Mouse (Mus musculus) embryonic facial prominence, embryonic 15.5 days (tissue): ENCODE measurements at regions not wholly inside any gene's neighbourhood (a gene's known extent, or its start where the extent isn't known, plus 50 kb on each side); places are given as distances from the start of the nearest gene placed in this dataset.

Experiments
- ATAC-seq: fragments of 200-750 bp; cut with Nextera tagmentation; 2 replicates; pipeline ENCODE4 v1.8.0; 2017; ENCODE audit warnings: low read depth, moderate TSS enrichment; ENCODE audit not compliant: insufficient number of reproducible peaks, low FRiP score, low TSS enrichment
- H3K27ac ChIP-seq: fragments of 300-500 bp; sonication (generic); replicated peaks from 2 replicates; pipeline ENCODE4 v1.5.1; 2015; ENCODE audit warnings: mild to moderate bottlenecking, inconsistent platforms
- H3K27me3 ChIP-seq: fragments of 300-500 bp; sonication (generic); 2 replicates; pipeline ENCODE4 v1.6.1; 2015; ENCODE audit warnings: inconsistent platforms
- H3K36me3 ChIP-seq: fragments of 300-500 bp; sonication (generic); 2 replicates; pipeline ENCODE4 v1.6.1; 2015; ENCODE audit warnings: mild to moderate bottlenecking, inconsistent platforms
- H3K4me1 ChIP-seq: fragments of 300-500 bp; sonication (generic); 2 replicates; pipeline ENCODE4 v1.6.1; 2015; ENCODE audit warnings: inconsistent platforms
- H3K4me2 ChIP-seq: fragments of 300-500 bp; sonication (generic); replicated peaks from 2 replicates; pipeline ENCODE4 v1.6.1; 2015; ENCODE audit warnings: mild to moderate bottlenecking, inconsistent platforms
- H3K4me3 ChIP-seq: fragments of 300-500 bp; sonication (generic); replicated peaks from 2 replicates; pipeline ENCODE4 v1.5.1; 2015; ENCODE audit warnings: mild to moderate bottlenecking, inconsistent platforms
- H3K9ac ChIP-seq: fragments of 300-500 bp; sonication (generic); 2 replicates; pipeline ENCODE4 v1.6.1; 2015; ENCODE audit warnings: inconsistent platforms
- H3K9me3 ChIP-seq: fragments of 300-500 bp; sonication (generic); replicated peaks from 2 replicates; pipeline ENCODE4 v1.6.1; 2016; ENCODE audit warnings: inconsistent platforms
- WGBS: fragments of 180-500 bp; shearing (Covaris S2); methylation state at CpG from one replicate; pipeline ENCODE4 v1.1.7; 2015; 5-methylcytosine and 5-hydroxymethylcytosine counted together

GRCm38 (mm10) chr9:9606322-9606721 lies 367.4 kb upstream of the Arhgap42 start:
- Histone ChIP-seq H3K4me3 (no peak overlapping the region), H3K4me2 (no peak overlapping the region), H3K9me3 (no peaks in the 10 kb centered on the region), H3K27ac (no peak overlapping the region), H3K4me1 (no peaks in the 10 kb centered on the region), H3K9ac (no peak overlapping the region), H3K27me3 (no peaks in the 10 kb centered on the region), H3K36me3 (no peaks in the 10 kb centered on the region)
- 74% methylated on average over 1 of the region's 1 CpGs for WGBS
- no peak for ATAC-seq

GRCm38 (mm10) chr9:9591263-9591662 lies 352.4 kb upstream of the Arhgap42 start:
- Histone ChIP-seq H3K4me1 (no peaks in the 10 kb centered on the region), H3K9me3 (no peaks in the 10 kb centered on the region), H3K36me3 (no peaks in the 10 kb centered on the region), H3K4me3 (no peak overlapping the region), H3K27ac (no peak overlapping the region), H3K9ac (no peak overlapping the region), H3K27me3 (no peaks in the 10 kb centered on the region), H3K4me2 (no peak overlapping the region)
- ATAC-seq: no peak; the same call in 1 of the 2 replicates

- H3K27ac ChIP-seq: no peak overlapping the region
- WGBS: 54% methylated on average over 2 of the region's 2 CpGs
- no peaks in the 10 kb centered on the region for H3K4me1 ChIP-seq
- H3K36me3 ChIP-seq: no peaks in the 10 kb centered on the region
- no peak overlapping the region for H3K4me2 ChIP-seq
- H3K27me3 ChIP-seq: no peaks in the 10 kb centered on the region
- no peak overlapping the region for H3K9ac ChIP-seq
- no peak for ATAC-seq
- no peak overlapping the region for H3K4me3 ChIP-seq
- no peaks in the 10 kb centered on the region for H3K9me3 ChIP-seq
Observed at GRCm38 (mm10) chr9:9583011-9583605, 344.2 kb upstream of the Arhgap42 start.

DNA sequence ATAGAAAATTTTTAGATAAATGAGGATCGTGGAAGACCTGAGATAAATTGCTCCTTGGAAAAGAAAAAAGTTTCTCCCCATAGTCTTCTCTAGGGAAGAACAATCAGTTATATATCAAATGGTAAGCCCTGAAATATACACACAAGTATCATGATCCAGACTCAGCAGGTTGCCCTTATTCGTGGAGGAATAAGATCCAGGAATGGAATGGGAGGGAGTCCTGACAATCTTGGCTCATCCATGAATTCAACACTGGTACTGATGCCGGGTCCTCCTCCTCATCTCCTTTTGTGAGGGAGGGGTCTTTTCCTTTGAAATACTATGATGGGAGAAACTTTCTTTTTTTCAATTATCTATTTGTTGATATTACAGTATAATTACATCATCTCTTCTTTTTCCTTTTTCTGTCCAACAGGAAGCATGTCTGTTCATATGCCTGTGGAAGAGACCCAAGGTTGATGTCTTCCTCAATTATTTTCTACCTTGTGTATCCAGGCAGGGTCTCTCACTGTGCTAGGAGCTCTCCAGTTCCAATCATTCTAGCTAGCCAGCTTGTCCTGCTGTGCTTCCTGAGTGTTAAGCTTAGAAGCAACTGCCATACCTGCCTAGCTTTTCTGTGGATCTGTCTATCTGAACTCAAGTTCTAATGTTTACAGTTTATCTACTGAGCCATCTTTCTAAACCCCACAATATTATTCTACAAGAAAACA lies 343.6 kb upstream of the Arhgap42 start:
- Histone ChIP-seq H3K9me3 (no peaks in the 10 kb centered on the region), H3K27ac (no peak overlapping the region), H3K4me1 (no peaks in the 10 kb centered on the region), H3K4me3 (no peak overlapping the region), H3K36me3 (no peaks in the 10 kb centered on the region), H3K9ac (no peak overlapping the region), H3K4me2 (no peak overlapping the region), H3K27me3 (no peaks in the 10 kb centered on the region)
- ATAC-seq: no peak
- WGBS: 87% methylated on average over 3 of the region's 3 CpGs

DNA sequence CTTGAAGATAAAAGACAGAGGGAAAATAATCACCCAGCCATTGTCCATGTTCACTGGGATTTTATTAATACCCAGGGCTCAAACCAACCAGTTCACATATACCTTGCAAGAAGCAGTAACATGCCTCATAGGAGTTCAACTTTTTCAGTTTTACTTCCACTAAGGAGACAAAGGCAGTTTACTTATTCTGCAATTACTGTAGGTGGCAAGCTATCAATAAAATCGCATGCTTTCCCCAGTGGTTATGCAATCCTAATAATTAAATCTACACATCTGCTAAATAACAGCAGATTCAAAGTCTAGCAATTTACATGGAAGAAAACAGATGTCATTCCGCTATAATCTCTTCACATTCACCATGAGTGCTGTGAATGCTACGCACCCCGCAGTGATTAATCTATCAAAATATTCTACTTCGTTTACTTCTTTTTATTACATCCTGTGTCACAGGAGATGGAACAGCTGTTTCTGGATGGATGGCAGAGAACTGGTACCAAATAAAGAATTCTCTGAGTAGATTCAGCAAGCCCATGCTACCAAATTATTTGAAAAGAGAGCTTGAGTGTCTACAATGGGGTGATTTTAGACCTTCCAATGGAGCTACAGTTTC lies 329.2 kb upstream of the Arhgap42 start:
- WGBS: 82% methylated on average over 5 of the region's 5 CpGs
- H3K4me2 ChIP-seq: no peak overlapping the region
- H3K4me1 ChIP-seq: no peaks in the 10 kb centered on the region
- no peaks in the 10 kb centered on the region for H3K36me3 ChIP-seq
- ATAC-seq: no peak
- H3K9me3 ChIP-seq: no peaks in the 10 kb centered on the region
- no peak overlapping the region for H3K4me3 ChIP-seq
- no peaks in the 10 kb centered on the region for H3K27me3 ChIP-seq
- no peak overlapping the region for H3K27ac ChIP-seq
- no peak overlapping the region for H3K9ac ChIP-seq

DNA sequence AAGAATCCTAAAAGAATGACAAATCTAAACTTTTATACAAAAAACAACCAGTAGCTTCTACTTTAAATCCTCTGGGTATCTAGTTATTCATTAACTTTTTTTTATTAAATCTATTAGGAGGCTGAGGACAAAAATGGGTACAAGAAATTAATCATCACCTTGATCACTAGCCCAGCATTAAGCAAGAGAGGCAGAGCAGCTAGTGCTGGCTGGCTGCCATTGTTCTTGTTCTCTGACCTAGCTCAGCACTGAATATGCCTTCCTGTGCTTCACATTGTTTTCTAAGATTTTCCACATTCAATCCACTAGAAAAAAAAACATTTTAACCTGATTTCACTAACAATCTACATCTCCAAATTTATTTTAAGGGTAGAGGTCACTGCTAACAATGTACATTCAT lies 325.6 kb upstream of the Arhgap42 start:
- no peak for ATAC-seq

GRCm38 (mm10) chr9:9548657-9549056 lies 309.8 kb upstream of the Arhgap42 start:
- Histone ChIP-seq H3K27me3 (no peaks in the 10 kb centered on the region), H3K9me3 (no peaks in the 10 kb centered on the region), H3K4me2 (no peak overlapping the region), H3K36me3 (no peaks in the 10 kb centered on the region), H3K27ac (no peak overlapping the region), H3K4me3 (no peak overlapping the region), H3K4me1 (no peaks in the 10 kb centered on the region), H3K9ac (no peak overlapping the region)
- no peak for ATAC-seq

More for the DNA sequence above, 325.6 kb upstream of the Arhgap42 start:
- H3K9ac ChIP-seq: no peak overlapping the region
- H3K4me2 ChIP-seq: no peak overlapping the region
- H3K4me3 ChIP-seq: no peak overlapping the region
- H3K27ac ChIP-seq: no peak overlapping the region
- H3K36me3 ChIP-seq: no peaks in the 10 kb centered on the region
- no peaks in the 10 kb centered on the region for H3K27me3 ChIP-seq
- H3K4me1 ChIP-seq: no peaks in the 10 kb centered on the region
- no peaks in the 10 kb centered on the region for H3K9me3 ChIP-seq

- H3K4me1 ChIP-seq: no peaks in the 10 kb centered on the region
Observed at GRCm38 (mm10) chr9:9547570-9547969, 308.7 kb upstream of the Arhgap42 start.

DNA sequence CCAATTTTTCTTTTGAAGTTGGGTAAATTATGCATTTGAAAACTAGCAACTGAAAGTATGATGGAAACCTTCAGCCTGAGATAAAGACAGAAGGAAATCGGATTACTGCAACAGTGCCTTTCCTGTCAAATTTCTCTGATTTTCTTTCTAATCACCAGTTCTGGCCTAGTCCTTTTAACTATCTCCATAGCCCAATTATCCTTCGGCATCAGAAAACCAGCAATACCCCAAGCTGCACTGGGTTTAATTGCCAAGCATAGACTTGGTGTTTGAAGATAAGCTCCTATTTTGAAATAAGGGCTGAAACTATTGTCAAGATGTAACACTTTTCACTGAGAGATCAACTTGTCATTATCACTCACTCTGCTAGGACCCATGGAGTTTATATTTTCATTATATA lies 308.2 kb upstream of the Arhgap42 start:
- H3K4me2 ChIP-seq: no peak overlapping the region
- no peak overlapping the region for H3K27ac ChIP-seq
- no peaks in the 10 kb centered on the region for H3K9me3 ChIP-seq
- no peak overlapping the region for H3K9ac ChIP-seq
- no peak overlapping the region for H3K4me3 ChIP-seq
- H3K36me3 ChIP-seq: no peaks in the 10 kb centered on the region
- no peaks in the 10 kb centered on the region for H3K27me3 ChIP-seq
- H3K4me1 ChIP-seq: no peaks in the 10 kb centered on the region
- ATAC-seq: no peak
- WGBS: 69% methylated on average over 2 of the region's 2 CpGs

More at GRCm38 (mm10) chr9:9547570-9547969, 308.7 kb upstream of the Arhgap42 start:
- Histone ChIP-seq H3K4me2 (no peak overlapping the region), H3K36me3 (no peaks in the 10 kb centered on the region), H3K27ac (no peak overlapping the region), H3K27me3 (no peaks in the 10 kb centered on the region), H3K9me3 (no peaks in the 10 kb centered on the region), H3K4me3 (no peak overlapping the region), H3K9ac (no peak overlapping the region)
- no peak for ATAC-seq
- WGBS: 72% methylated on average over 3 of the region's 3 CpGs

DNA sequence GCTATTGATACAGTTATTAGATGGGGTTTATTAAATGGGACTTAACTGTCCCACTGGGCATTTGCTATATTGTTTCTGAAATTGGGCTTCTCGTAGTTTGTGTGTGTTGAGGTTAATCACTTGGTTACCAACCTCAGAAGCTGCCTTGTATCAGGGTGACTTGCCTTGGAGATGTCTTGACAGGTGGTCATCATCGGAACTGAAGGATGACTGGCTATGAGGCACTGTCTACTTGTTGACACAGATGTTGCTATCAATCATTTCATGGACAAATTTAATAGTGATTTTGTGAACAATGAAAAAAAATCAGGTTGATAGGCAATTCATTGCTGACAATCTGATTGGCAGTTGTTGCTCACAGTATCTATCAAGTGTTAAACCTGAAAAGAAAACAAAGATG lies 261.4 kb upstream of the Arhgap42 start:
- Histone ChIP-seq H3K9me3 (no peaks in the 10 kb centered on the region), H3K4me3 (no peak overlapping the region), H3K27ac (no peak overlapping the region), H3K27me3 (no peaks in the 10 kb centered on the region), H3K4me2 (no peak overlapping the region), H3K9ac (no peak overlapping the region), H3K4me1 (no peaks in the 10 kb centered on the region), H3K36me3 (no peaks in the 10 kb centered on the region)
- WGBS: 72% methylated on average over 2 of the region's 2 CpGs
- no peak for ATAC-seq

DNA sequence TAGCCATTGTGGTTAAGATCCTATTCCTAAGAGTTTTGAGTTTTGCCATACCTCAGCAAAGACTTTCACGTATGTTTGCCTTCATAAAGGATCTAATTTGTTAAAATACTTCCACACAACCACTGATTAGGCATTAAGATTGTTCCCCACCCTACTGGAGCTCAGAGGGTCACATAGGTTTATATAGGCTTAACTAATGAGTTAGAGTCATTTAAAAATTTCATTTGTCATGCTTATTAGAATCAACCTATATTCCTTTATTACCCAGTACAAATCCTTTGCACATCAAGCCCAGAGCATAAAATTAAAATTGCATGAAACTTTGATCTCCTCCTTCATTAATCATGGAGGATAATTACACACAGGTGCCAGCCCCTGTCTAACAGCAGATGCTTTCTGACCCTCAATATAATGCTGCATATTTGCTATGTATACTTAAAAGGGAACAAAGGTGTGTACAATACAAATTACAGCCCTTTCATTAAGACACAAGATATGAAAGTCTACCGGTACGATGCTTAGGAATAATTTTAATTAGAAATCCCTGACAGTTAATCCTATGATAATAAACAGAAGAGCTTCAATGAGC lies 254.8 kb upstream of the Arhgap42 start:
- H3K36me3 ChIP-seq: no peaks in the 10 kb centered on the region
- H3K4me2 ChIP-seq: no peak overlapping the region
- no peak overlapping the region for H3K27ac ChIP-seq
- no peak overlapping the region for H3K9ac ChIP-seq
- H3K4me1 ChIP-seq: no peaks in the 10 kb centered on the region
- ATAC-seq: no peak
- no peak overlapping the region for H3K4me3 ChIP-seq
- no peaks in the 10 kb centered on the region for H3K27me3 ChIP-seq
- no peaks in the 10 kb centered on the region for H3K9me3 ChIP-seq
- 64% methylated on average over 3 of the region's 3 CpGs for WGBS
